Mouse (Mus musculus) thymus, postnatal 36 days (tissue): ENCODE measurements around the gene Tacc2.

ENCODE experiments used
- DNase-seq, 2 experiments: peaks; one replicate each; pipeline ENCODE4 v3.0.0; 2022; ENCODE audit warnings: mixed read lengths in 2 of 2

The Tacc2 gene

DNA sequence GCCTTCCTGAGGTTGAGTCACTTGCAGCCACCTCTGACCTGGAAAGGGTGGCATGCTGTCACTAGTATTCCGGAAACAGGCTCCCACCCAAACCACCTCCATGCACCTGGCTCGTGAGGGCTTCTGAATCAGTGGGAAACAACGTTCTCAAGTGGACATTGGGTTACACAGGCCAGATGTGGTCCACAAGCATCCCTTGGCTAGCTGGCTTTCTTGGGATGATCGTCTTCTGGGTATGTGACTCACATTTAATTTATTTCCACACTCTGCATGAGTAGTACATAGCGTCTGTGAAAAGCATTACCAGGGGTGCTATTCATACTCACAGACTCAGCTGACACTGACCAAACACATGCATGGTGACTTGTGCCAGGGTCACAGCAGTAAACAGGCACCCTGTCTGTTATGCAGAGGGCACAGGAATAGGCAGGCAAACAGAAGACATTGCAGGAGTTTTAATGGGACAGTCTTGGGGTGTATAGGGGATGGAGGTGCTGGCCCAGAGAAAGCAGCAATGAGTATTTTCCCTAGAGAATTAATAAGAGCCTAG is 205.3 kb downstream of the Tacc2 start:
- no peak for DNase-seq

GRCm38 (mm10) chr7:130785923-130786575 is 208.8 kb downstream of the Tacc2 start:
- no peak for DNase-seq

GRCm38 (mm10) chr7:130786708-130787107 is 209.5 kb downstream of the Tacc2 start:
- DNase-seq, result no peak

DNA sequence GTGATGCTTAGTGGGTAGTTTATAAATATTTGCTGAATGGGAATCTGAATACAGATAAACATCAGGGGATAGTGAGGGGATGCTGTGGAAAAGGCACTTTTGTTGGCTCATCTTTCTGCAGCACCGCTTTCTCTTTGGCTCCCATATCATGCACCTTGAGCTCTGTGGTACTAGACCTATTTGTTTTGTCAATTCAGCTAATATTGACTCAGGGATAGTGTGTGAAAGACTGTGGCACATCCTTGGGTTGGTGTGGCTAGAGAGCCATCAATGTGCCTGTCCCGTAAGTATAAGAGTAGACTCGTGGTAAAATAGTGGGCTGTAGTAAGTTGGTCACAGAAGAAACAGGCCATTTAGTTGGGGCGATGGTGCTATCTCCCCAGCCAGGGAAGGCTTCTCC is 210.3 kb downstream of the Tacc2 start:
- DNase-seq, result no peak

- DNase-seq, result no peak
These were observed 211.7 kb downstream of the Tacc2 start for GRCm38 (mm10) chr7:130788950-130789349.

DNA sequence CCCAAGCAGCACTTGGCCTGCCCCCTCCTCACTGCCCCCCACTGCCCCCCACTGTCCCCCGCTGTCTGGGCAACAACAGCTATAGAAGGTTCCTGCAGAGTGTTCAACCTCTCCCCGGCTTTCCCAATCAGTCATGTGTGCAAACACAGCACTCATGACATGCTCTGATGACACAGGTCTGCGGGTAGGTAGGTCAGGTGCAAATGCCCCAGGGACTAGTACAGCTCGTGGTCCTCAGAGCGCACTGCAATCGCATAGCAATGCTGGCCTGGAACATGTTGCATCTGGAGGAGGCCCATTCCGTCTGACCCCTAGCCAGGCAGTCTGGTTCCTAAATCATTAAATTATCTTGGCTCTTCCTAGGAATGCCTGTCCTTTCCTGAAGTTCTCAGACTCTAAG is 212.2 kb downstream of the Tacc2 start:
- DNase-seq, result no peak

DNA sequence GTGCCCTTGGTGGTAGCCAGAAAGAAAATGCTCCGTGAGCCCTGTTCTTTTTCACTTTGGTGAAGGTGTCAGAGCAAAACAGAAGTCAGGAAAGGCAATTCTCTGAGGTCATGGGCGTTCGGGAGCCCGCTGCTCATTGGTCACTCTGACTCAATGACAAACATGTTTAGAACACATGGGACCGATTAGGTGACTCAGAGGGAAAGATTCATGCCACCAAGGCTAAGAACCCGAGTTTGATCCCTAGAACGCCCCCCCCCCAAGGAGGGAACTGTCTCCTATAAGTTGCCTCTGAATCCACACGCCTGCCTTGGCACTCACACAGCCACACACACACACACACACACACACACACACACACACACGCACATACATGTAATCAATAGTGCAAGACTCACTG is 216.4 kb downstream of the Tacc2 start:
- DNase-seq, result no peak

GRCm38 (mm10) chr7:130796786-130797185 is 219.5 kb downstream of the Tacc2 start:
- peak; percentile 17 to 31 for DNase-seq

- no peak for DNase-seq
These were observed 220.3 kb downstream of the Tacc2 start for GRCm38 (mm10) chr7:130797524-130797923.

GRCm38 (mm10) chr7:130799418-130799817 is 222.2 kb downstream of the Tacc2 start:
- no peak for DNase-seq

DNA sequence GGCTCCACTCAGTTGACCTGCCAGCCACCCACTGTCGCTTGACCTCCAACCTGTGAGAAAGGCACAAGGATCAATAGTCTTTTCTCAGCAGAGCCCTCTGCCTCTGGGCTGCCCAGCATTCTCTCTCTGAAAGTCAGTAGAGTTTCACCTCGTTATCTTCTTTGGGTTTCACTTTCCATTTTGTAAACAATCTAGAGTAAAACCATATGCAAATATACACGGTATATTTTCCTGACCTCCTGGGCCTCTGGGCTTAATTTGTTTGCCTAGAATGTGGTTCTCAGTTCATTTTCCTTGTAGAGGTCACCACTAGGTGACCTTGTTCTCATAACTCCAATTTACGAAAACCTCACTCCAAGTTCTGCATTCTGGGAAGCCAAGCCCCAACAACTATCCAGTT is 223.4 kb downstream of the Tacc2 start:
- no peak for DNase-seq

DNA sequence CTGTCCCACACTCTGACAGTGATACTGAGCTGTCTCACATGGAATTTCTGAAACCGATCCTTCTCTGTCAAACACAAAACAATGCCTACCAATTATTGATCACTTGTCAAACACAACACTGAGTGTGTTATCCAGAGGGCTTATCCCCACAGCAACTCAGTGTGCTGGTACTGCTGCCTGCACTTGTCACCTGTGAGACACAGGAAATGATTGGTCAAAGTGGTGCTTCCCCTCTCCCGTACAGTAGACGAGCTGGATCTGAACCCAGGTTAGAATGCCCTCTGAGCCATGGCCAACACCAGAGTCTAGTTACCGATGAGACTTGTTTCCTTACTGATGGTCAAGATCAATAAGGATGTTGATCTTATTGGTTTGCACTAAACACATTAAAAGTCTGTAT is 224.6 kb downstream of the Tacc2 start:
- DNase-seq, result no peak

GRCm38 (mm10) chr7:130803251-130803825 is 226.1 kb downstream of the Tacc2 start:
- DNase-seq, result no peak

DNA sequence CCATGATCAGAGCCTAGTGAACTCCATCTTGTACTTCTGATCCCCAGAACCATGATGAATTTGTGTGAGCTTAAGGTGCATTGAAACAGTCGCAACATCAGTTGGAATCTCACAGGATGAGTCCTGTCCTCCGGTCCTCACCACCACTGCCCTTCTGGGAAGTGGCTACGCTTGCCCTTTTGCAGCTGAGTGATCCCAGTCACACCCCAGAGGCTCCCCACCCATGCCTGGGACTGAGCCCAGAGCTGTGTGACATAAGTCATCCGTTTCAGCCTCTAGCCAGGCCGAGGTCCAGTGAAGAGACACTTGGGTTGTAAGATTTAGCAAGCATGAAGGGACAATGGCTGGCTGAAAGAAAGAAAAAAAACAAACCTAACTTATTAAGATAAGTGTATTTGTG is 227.8 kb downstream of the Tacc2 start:
- DNase-seq, result no peak

- DNase-seq, result no peak
These were observed 230.5 kb downstream of the Tacc2 start for GRCm38 (mm10) chr7:130807749-130808148.

- DNase-seq, result no peak
These were observed 231.5 kb downstream of the Tacc2 start for GRCm38 (mm10) chr7:130808694-130809093.

GRCm38 (mm10) chr7:130810238-130810637 is 233.0 kb downstream of the Tacc2 start:
- no peak for DNase-seq

- DNase-seq, result no peak
These were observed 235.2 kb downstream of the Tacc2 start for GRCm38 (mm10) chr7:130812407-130812806.
